Mouse (Mus musculus) frontal cortex, postnatal 14 days (tissue): ENCODE data around the gene Nectin3.
A peak's percentile ranks its signal among the peaks of the same experiment; 100 is the strongest.

Experiments used
- DNase-seq, 2 experiments: peaks; one replicate each; pipeline ENCODE4 v3.0.0; 2022; ENCODE audit warnings: low spot score in 2 of 2

Gene Nectin3

GRCm38 (mm10) chr16:46498421-46498789 lies at the start of gene Nectin3:
Gene Nectin3, minus strand, starts transcription at chr16:46498525.
- DNase-seq: no peak

GRCm38 (mm10) chr16:46538092-46538491 lies 39.8 kb upstream of the Nectin3 start:
- no peak for DNase-seq

GRCm38 (mm10) chr16:46532465-46533254 lies 34.3 kb upstream of the Nectin3 start:
- no peak for DNase-seq

- no peak for DNase-seq
Measured at GRCm38 (mm10) chr16:46531023-46531422, 32.7 kb upstream of the Nectin3 start.

- DNase-seq: no peak
Measured at GRCm38 (mm10) chr16:46520885-46521417, 22.6 kb upstream of the Nectin3 start.

- no peak for DNase-seq
Measured at GRCm38 (mm10) chr16:46519606-46520005, 21.3 kb upstream of the Nectin3 start.

- no peak for DNase-seq
Measured at GRCm38 (mm10) chr16:46507944-46508333, 9.6 kb upstream of the Nectin3 start.

GRCm38 (mm10) chr16:46507260-46507943 lies 9.1 kb upstream of the Nectin3 start:
- DNase-seq: no peak

- DNase-seq: no peak
Measured at GRCm38 (mm10) chr16:46504006-46504405, 5.7 kb upstream of the Nectin3 start.

- DNase-seq: no peak
Measured at GRCm38 (mm10) chr16:46502311-46502710, 4.0 kb upstream of the Nectin3 start.

- DNase-seq: no peak
Measured at GRCm38 (mm10) chr16:46500759-46501158, 2.4 kb upstream of the Nectin3 start.

- peak; percentile 33 to 35 for DNase-seq
Measured at GRCm38 (mm10) chr16:46497686-46498420, 472 bp downstream of the Nectin3 start.

- peak; percentile 84 to 85 for DNase-seq
Measured at GRCm38 (mm10) chr16:46496889-46497685, 1.2 kb downstream of the Nectin3 start.

GRCm38 (mm10) chr16:46496031-46496868 lies 2.1 kb downstream of the Nectin3 start:
- peak; percentile 14 to 28 for DNase-seq

- DNase-seq: no peak
Measured at GRCm38 (mm10) chr16:46495201-46495600, 3.1 kb downstream of the Nectin3 start.

- peak in 1 of 2 experiments; percentile 33 for DNase-seq
Measured at GRCm38 (mm10) chr16:46487436-46488097, 10.8 kb downstream of the Nectin3 start.

GRCm38 (mm10) chr16:46477336-46477735 lies 21.0 kb downstream of the Nectin3 start:
- no peak for DNase-seq

GRCm38 (mm10) chr16:46451421-46451820 lies 46.9 kb downstream of the Nectin3 start:
- DNase-seq: no peak

GRCm38 (mm10) chr16:46449013-46449412 lies 49.3 kb downstream of the Nectin3 start:
- DNase-seq: no peak

GRCm38 (mm10) chr16:46431317-46431716 lies 67.0 kb downstream of the Nectin3 start:
- DNase-seq: no peak
